Mouse (Mus musculus): Measurements from ENCODE around the gene Zfp831. TPM values are rescaled to one million over a fixed set of nuclear protein-coding genes. Genes with fewer than 3 reads are reported as not detected.

The Zfp831 gene
- 0.04 TPM in 1 of 2 replicates, not detected in the other for polyA plus RNA-seq (2014; fragmentation: Nextera tagmentation; extraction: Ambion mirVana)

DNA sequence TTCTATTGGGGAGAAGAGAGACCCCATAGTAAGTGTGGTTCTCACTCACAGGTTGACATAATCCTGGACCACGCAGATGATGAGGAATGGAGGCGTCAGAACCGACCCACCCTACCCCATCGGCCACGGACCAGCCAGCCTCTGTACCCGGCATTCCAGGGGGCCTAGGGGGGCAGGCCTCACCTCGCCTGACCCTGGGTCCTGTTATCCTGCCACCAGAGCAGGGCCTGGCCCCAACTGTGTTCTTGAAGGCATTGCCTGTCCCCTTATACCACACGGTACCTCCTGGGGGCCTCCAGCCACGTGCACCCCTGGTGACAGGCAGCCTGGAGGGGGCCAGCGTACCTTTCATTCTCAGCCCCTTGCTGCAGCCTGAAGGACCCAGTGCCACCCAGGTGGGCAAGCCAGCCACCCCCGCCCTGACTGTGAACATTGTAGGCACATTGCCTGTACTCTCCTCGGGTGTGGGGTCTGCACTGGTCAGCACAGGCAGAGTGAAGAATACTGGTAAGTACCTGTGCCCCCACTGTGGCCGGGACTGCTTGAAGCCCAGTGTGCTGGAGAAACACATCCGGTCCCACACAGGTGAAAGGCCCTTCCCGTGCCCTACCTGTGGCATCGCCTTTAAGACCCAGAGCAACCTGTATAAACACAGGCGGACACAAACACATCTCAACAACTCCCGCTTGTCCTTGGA lies at the start of gene Zfp831:
Gene Zfp831, plus strand, starts transcription at position 87 of the 697 bp plus-strand sequence.
- Histone ChIP-seq H3K36me3 (ENCODE audit: insufficient read depth) (no peaks in the 10 kb centered on the region), H3K4me2 (no peak within 1 kb of the TSS), H3K9me3 (ENCODE audit: low read depth, low read length) (no peaks in the 10 kb centered on the region), H3K27ac (ENCODE audit: low read depth) (no peak within 1 kb of the TSS), H3K9ac (no peak within 1 kb of the TSS), H3K4me3 (ENCODE audit: low read depth, low read length) (no peak within 1 kb of the TSS), H3K4me1 (ENCODE audit: insufficient read depth) (no peaks in the 10 kb centered on the region), H3K27me3 (ENCODE audit: insufficient read depth, low read length) (no peaks in the 10 kb centered on the region)
- no peak for DNase-seq
- ATAC-seq (ENCODE audit: insufficient read depth), result no peak
- WGBS, result 73% methylated on average over 18 of the region's 18 CpGs
- TF ChIP-seq CTCF (IDR thresholded peaks at IDR 0.05; ENCODE audit: low read depth), result no peak

DNA sequence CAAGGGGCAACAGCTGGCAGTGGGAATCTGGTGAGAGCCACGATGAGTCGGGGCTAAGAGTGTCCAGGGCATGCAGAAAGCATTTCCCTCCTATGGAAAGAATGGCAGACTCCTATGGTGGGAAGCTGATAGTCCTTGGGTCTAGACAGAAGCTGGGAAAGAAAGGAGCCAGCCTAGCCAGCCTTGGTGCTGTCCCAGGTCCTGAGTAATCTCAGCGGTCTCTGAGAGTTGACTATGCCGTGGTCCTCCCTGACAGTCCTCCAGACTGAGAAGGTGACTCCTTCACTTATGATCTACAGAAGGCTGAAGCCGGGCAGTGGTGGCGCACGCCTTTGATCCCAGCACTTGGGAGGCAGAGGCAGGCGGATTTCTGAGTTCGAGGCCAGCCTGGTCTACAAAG lies 48.4 kb upstream of the Zfp831 start:
- Histone ChIP-seq H3K27ac (ENCODE audit: low read depth) (no peak overlapping the region), H3K27me3 (ENCODE audit: insufficient read depth, low read length) (no peaks in the 10 kb centered on the region), H3K4me1 (ENCODE audit: insufficient read depth) (no peaks in the 10 kb centered on the region), H3K9me3 (ENCODE audit: low read depth, low read length) (no peaks in the 10 kb centered on the region), H3K4me2 (no peak overlapping the region), H3K9ac (no peak overlapping the region), H3K36me3 (ENCODE audit: insufficient read depth) (no peaks in the 10 kb centered on the region), H3K4me3 (ENCODE audit: low read depth, low read length) (no peak overlapping the region)
- ATAC-seq (ENCODE audit: insufficient read depth) (no peak), DNase-seq (peak; percentile 71)
- TF ChIP-seq CTCF (IDR thresholded peaks at IDR 0.05; ENCODE audit: low read depth), result no peak
- 70% methylated on average over 8 of the region's 9 CpGs for WGBS

DNA sequence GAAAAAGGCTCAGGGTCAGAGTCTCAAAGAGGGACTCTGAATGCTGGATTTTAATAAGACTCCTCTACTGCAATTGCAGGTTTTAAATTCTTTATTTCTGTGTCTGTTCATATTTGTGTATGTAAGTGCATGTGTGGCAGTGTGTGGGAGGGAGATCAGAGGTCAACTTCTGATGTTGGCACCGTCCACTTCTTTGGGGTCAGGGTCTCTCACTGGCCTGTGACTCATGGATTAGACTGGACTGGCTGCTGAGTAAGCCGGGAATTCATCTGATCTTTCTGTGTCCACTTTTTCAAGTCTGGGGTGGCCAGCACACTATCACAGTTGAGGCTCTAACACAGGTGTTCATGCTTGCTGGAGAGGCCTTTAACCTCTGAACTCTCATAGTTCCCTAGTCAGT lies 47.7 kb upstream of the Zfp831 start:
- no peak overlapping the region for H3K4me2 ChIP-seq
- DNase-seq, result no peak
- H3K27ac ChIP-seq (ENCODE audit: low read depth), result no peak overlapping the region
- ATAC-seq (ENCODE audit: insufficient read depth), result no peak
- H3K4me1 ChIP-seq (ENCODE audit: insufficient read depth), result no peaks in the 10 kb centered on the region
- TF ChIP-seq CTCF (IDR thresholded peaks at IDR 0.05; ENCODE audit: low read depth), result no peak
- H3K36me3 ChIP-seq (ENCODE audit: insufficient read depth), result no peaks in the 10 kb centered on the region
- no peaks in the 10 kb centered on the region for H3K27me3 ChIP-seq (ENCODE audit: insufficient read depth, low read length)
- no peak overlapping the region for H3K4me3 ChIP-seq (ENCODE audit: low read depth, low read length)
- WGBS, result 72% methylated on average over 2 of the region's 2 CpGs
- no peak overlapping the region for H3K9ac ChIP-seq
- H3K9me3 ChIP-seq (ENCODE audit: low read depth, low read length), result no peaks in the 10 kb centered on the region

DNA sequence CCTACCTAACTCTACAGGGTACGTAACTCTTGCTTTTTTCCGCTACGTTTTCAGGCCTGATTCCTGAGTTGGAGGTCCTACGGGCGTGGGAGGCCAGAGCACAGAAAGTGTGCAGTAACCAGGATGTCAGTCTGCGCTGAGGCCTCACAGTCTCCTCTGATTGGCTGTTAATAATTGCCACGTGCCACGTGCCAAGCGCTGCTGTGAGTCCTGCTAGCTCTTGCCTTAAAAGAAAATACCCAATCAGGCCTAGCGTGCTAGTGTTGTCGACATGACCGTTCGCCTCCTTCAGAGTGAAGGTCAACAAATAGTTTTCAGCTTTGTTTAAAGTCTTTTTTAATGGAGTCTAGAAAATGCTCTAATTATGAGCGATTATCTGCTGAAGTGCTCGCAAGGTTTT lies 46.9 kb upstream of the Zfp831 start:
- Histone ChIP-seq H3K27ac (ENCODE audit: low read depth) (no peak overlapping the region), H3K27me3 (ENCODE audit: insufficient read depth, low read length) (no peaks in the 10 kb centered on the region), H3K9me3 (ENCODE audit: low read depth, low read length) (no peaks in the 10 kb centered on the region), H3K9ac (no peak overlapping the region), H3K4me1 (ENCODE audit: insufficient read depth) (no peaks in the 10 kb centered on the region), H3K4me2 (no peak overlapping the region), H3K36me3 (ENCODE audit: insufficient read depth) (no peaks in the 10 kb centered on the region), H3K4me3 (ENCODE audit: low read depth, low read length) (no peak overlapping the region)
- ATAC-seq (ENCODE audit: insufficient read depth) (no peak), DNase-seq (no peak)
- WGBS, result 84% methylated on average over 15 of the region's 15 CpGs
- no peak for TF ChIP-seq CTCF (IDR thresholded peaks at IDR 0.05; ENCODE audit: low read depth)

DNA sequence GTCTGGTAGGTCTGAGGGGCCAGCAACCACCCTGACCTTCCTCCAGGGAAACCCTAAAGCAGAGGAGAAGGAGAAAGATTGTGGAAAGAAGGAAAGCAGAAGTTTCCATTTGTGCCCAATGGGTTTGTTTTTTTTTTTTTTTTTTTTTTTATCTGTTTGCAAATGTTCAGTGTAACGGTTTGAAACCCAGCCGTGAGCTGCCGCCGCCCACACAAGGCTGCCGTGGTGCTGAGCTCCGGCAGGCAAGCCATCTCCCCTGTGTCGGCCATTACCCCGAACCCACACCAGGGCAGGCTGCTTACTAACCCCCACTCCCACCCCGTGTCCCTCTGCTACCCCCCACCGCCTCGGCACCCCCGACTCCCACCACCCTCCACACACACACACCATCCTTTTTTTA lies 44.9 kb upstream of the Zfp831 start:
- no peaks in the 10 kb centered on the region for H3K4me1 ChIP-seq (ENCODE audit: insufficient read depth)
- H3K9me3 ChIP-seq (ENCODE audit: low read depth, low read length), result no peaks in the 10 kb centered on the region
- H3K27ac ChIP-seq (ENCODE audit: low read depth), result peak overlapping the region; percentile 32; the same call in 1 of the 2 replicates
- no peak overlapping the region for H3K4me3 ChIP-seq (ENCODE audit: low read depth, low read length)
- H3K27me3 ChIP-seq (ENCODE audit: insufficient read depth, low read length), result no peaks in the 10 kb centered on the region
- no peak overlapping the region for H3K9ac ChIP-seq
- H3K4me2 ChIP-seq, result no peak overlapping the region
- TF ChIP-seq CTCF (IDR thresholded peaks at IDR 0.05; ENCODE audit: low read depth), result no peak
- 60% methylated on average over 12 of the region's 12 CpGs for WGBS
- no peak for ATAC-seq (ENCODE audit: insufficient read depth)
- no peak for DNase-seq
- no peaks in the 10 kb centered on the region for H3K36me3 ChIP-seq (ENCODE audit: insufficient read depth)

DNA sequence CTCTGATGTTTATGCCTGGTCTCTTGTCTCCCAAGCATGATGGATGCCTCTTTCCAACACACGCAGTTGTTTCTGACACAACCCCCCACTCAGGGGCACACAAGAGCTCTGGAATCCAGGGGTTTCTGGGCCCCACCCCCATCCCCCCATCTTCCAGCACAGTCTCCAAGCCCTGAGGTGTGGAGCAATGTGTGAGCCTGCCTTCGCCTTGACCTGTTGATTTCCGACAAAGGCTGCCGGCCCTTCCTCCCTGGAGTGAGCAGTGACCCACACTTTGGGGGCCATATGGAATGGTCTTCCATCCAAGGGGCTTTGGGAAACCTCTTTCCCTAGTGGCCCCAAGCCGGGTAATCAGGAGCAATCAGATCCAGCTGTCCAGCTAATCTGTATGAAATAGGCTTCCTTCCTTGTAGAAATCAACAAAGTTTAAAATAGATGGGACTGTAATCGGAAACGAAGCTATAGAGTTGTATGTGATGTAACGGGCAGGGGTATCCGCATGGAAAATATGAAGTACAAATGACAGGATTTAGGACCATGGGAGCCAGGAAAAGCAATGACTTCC lies 44.2 kb upstream of the Zfp831 start:
- H3K36me3 ChIP-seq (ENCODE audit: insufficient read depth), result no peaks in the 10 kb centered on the region
- WGBS, result 55% methylated on average over 9 of the region's 9 CpGs
- no peaks in the 10 kb centered on the region for H3K27me3 ChIP-seq (ENCODE audit: insufficient read depth, low read length)
- no peaks in the 10 kb centered on the region for H3K9me3 ChIP-seq (ENCODE audit: low read depth, low read length)
- no peak overlapping the region for H3K9ac ChIP-seq
- H3K4me1 ChIP-seq (ENCODE audit: insufficient read depth), result no peaks in the 10 kb centered on the region
- H3K27ac ChIP-seq (ENCODE audit: low read depth), result peak overlapping the region; percentile 32; the same call in 1 of the 2 replicates
- no peak overlapping the region for H3K4me3 ChIP-seq (ENCODE audit: low read depth, low read length)
- no peak overlapping the region for H3K4me2 ChIP-seq
- DNase-seq (peak; percentile 45), ATAC-seq (ENCODE audit: insufficient read depth) (peak; percentile 39)
- no peak for TF ChIP-seq CTCF (IDR thresholded peaks at IDR 0.05; ENCODE audit: low read depth)

DNA sequence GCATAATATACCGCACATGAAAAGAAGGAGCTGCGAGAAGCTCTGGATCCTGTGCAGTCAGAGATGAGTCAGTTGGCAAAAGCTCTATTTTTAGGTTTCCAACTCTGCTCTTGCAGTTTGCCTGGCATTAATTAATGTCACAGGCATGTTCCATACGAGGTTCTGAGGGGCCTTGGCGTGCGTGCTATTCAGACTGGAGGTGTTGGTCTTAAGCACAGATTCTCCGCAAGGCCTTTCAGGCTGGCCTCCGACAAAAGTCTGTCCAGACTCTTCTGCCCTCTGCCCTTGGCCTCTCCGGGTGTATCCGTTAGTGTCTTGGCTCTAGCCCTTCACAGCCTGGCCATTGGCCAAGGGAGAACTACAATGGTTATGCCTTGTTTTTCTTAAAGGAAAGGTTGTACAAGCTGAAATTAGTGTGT lies 43.5 kb upstream of the Zfp831 start:
- no peaks in the 10 kb centered on the region for H3K9me3 ChIP-seq (ENCODE audit: low read depth, low read length)
- H3K4me3 ChIP-seq (ENCODE audit: low read depth, low read length), result no peak overlapping the region
- no peak for TF ChIP-seq CTCF (IDR thresholded peaks at IDR 0.05; ENCODE audit: low read depth)
- DNase-seq (peak; percentile 77), ATAC-seq (ENCODE audit: insufficient read depth) (peak; percentile 48; the same call in 1 of the 2 replicates)
- H3K4me1 ChIP-seq (ENCODE audit: insufficient read depth), result no peaks in the 10 kb centered on the region
- 60% methylated on average over 9 of the region's 9 CpGs for WGBS
- H3K36me3 ChIP-seq (ENCODE audit: insufficient read depth), result no peaks in the 10 kb centered on the region
- H3K9ac ChIP-seq, result no peak overlapping the region
- H3K4me2 ChIP-seq, result no peak overlapping the region
- no peaks in the 10 kb centered on the region for H3K27me3 ChIP-seq (ENCODE audit: insufficient read depth, low read length)
- H3K27ac ChIP-seq (ENCODE audit: low read depth), result peak overlapping the region; percentile 69; the same call in 1 of the 2 replicates

Measured in lung, embryonic 14.5 days (tissue).